Mouse (Mus musculus): ENCODE data around the gene Mipep.

- TF ChIP-seq GATA1 (IDR thresholded peaks at IDR 0.05; ENCODE audit: low read length) (no peak), TAL1 (IDR thresholded peaks at IDR 0.05; ENCODE audit: low read length) (no peak)
Measured at GRCm38 (mm10) chr14:60850101-60850500, 65.7 kb downstream of the Mipep start.
